Mouse (Mus musculus): ENCODE measurements around the gene Pomgnt2. TPM values are rescaled to one million over a fixed set of nuclear protein-coding genes. Genes with fewer than 3 reads are reported as not detected.

The Pomgnt2 gene
- polyA plus RNA-seq (2015; fragmentation: Nextera tagmentation; extraction: Ambion mirVana), result 16.5 TPM in 2 replicates

DNA sequence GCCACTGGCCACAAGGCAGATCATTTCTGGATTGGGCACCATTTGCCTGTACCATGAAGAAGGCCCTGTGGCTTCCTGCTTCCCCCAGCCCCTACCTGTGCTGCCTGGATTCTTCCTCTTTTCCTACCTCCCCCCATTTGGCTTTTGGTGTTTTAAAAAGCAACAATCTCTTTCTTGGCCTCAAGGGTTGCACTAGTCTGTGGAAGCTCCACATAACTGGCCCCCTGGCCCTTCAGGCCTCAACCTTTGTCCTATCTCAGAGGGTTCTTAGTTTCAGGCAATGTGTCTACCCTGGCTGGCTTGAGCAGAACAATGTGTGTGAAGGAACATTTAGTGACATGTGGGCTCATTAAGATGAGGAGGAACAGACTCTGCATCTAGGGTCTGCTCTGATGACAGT, at the start of gene Pomgnt2:
TSS of gene Pomgnt2 (minus strand) at position 101 of the 400 bp plus-strand sequence.
- Histone ChIP-seq H3K27ac (no peak within 1 kb of the TSS), H3K4me3 (replicated peaks) (peak within 1 kb of the TSS; percentile 90), H3K9ac (no peak within 1 kb of the TSS), H3K9me3 (no peaks in the 10 kb centered on the region), H3K4me2 (peak within 1 kb of the TSS; percentile 97; the same call in 1 of the 2 replicates), H3K27me3 (replicated peaks) (no peaks in the 10 kb centered on the region), H3K4me1 (peaks cover 5% of the 10 kb centered on the region; the same call in 1 of the 2 replicates), H3K36me3 (no peaks in the 10 kb centered on the region)
- no peak for ATAC-seq (ENCODE audit: insufficient read depth, low FRiP score, low read depth)

DNA sequence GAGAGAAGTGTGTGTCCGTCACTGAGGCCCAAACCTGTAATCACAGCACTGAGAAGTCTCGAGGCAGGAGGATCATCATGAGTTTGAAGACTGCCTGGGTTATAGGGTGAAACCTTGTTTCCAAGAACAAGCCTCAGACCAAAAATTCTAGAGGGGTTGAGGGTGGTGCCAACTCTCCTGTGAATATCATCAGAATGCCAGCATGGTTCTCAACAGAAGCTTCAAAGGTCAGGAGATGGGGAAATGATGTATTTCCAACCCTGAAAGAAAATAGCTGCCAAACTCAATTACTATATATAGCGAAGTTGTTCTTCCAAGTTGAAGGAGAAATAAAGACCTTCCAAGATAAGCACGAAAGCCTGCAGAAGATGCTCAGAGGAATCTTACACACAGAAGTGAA, 42.9 kb upstream of the Pomgnt2 start:
- 75% methylated on average over 4 of the region's 4 CpGs for WGBS
- Histone ChIP-seq H3K9me3 (no peaks in the 10 kb centered on the region), H3K27ac (no peak overlapping the region), H3K4me3 (replicated peaks) (no peak overlapping the region), H3K9ac (no peak overlapping the region), H3K36me3 (no peaks in the 10 kb centered on the region), H3K27me3 (replicated peaks) (no peaks in the 10 kb centered on the region), H3K4me1 (no peaks in the 10 kb centered on the region), H3K4me2 (no peak overlapping the region)
- no peak for ATAC-seq (ENCODE audit: insufficient read depth, low FRiP score, low read depth)

DNA sequence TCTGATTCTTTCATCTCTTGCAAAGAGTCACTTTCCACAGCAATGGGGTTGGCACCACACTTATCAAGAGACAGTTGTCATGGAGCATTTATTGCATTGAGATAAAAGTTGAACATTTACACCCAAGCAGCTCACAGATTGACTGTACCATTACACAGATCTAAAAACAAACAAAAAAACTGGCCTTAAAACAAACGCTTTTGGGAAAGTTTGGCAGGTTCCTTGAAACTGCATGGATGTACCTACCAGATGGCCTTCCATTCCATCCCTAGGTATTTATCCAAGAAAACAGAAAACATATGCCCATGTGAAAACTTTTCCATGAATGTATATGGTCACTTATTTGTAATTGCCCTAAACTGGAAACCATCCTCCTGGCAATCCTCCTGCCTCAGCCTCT, 41.7 kb upstream of the Pomgnt2 start:
- Histone ChIP-seq H3K9me3 (no peaks in the 10 kb centered on the region), H3K9ac (no peak overlapping the region), H3K4me3 (replicated peaks) (no peak overlapping the region), H3K4me1 (no peaks in the 10 kb centered on the region), H3K36me3 (no peaks in the 10 kb centered on the region), H3K27me3 (replicated peaks) (no peaks in the 10 kb centered on the region), H3K4me2 (no peak overlapping the region), H3K27ac (no peak overlapping the region)
- ATAC-seq (ENCODE audit: insufficient read depth, low FRiP score, low read depth), result no peak
- 70% methylated on average over 1 of the region's 1 CpGs for WGBS

DNA sequence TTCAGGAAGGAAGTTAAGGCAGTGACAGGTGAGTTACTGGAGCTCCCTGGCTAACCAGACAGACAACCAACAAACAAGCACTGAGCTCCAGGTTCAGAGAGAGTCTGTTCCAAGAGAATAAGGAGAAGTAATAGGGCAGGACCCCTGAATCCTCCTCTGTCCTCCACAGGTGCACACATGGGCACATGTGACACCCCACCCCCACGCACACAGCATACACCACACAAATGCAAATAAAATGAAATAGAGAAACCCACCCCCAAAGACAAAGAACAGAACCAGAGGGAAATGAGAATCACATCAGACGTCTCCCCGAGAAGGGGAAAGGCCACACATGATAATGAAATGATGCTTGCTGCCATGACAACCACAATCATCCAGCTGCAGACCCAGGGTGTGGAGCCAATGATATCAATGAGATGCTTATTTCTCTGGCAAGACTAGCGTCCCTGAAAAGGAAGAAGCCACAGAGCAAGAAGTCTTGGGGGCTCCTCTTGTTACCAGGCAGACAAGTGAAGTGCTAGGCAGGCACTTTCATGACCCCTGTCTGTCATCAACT, 39.7 kb upstream of the Pomgnt2 start:
- H3K27ac ChIP-seq, result no peak overlapping the region
- no peak for ATAC-seq (ENCODE audit: insufficient read depth, low FRiP score, low read depth)
- H3K9me3 ChIP-seq, result no peaks in the 10 kb centered on the region
- H3K4me3 ChIP-seq (replicated peaks), result no peak overlapping the region
- H3K27me3 ChIP-seq (replicated peaks), result no peaks in the 10 kb centered on the region
- H3K36me3 ChIP-seq, result no peaks in the 10 kb centered on the region
- 55% methylated on average over 4 of the region's 4 CpGs for WGBS
- H3K4me2 ChIP-seq, result no peak overlapping the region
- H3K9ac ChIP-seq, result no peak overlapping the region
- no peaks in the 10 kb centered on the region for H3K4me1 ChIP-seq

DNA sequence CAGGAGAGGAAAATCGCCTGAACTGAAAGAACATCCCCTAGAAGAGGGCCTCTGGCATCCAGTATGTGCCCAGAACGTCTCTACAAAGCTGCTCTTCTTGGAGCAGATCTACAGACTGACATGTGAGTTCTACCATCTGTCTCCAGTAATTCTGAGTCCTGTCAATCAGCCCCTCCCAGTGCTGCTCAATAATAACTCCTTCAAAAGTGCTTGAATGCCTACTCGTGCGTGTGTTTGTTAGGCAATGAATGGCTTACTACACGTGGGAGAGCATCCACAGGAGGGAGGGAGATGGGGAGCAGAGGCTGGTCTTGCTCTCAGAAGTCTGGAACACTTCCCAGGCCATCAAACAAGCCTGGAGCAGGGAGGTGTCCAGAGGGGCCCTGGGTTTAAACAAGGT, 38.9 kb upstream of the Pomgnt2 start:
- Histone ChIP-seq H3K4me1 (no peaks in the 10 kb centered on the region), H3K9me3 (no peaks in the 10 kb centered on the region), H3K27ac (no peak overlapping the region), H3K4me2 (no peak overlapping the region), H3K36me3 (no peaks in the 10 kb centered on the region), H3K9ac (no peak overlapping the region), H3K27me3 (replicated peaks) (no peaks in the 10 kb centered on the region), H3K4me3 (replicated peaks) (no peak overlapping the region)
- 24% methylated on average over 5 of the region's 5 CpGs for WGBS
- no peak for ATAC-seq (ENCODE audit: insufficient read depth, low FRiP score, low read depth)

DNA sequence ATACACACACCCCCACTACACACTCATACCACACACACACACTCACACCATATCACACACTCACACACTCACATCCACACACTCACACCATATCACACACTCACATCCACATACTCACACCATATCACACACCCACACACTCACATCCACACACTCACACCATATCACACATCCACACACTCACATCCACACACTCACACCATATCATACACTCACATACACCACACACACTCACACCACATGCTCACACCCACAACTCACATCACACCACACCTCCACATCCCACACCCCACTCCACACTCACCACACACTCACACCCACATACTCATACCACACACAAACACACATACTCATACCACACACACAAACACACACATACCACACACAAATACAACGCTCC, 38.0 kb upstream of the Pomgnt2 start:
- H3K4me2 ChIP-seq, result no peak overlapping the region
- no peak for ATAC-seq (ENCODE audit: insufficient read depth, low FRiP score, low read depth)
- 87% methylated on average over 1 of the region's 1 CpGs for WGBS

DNA sequence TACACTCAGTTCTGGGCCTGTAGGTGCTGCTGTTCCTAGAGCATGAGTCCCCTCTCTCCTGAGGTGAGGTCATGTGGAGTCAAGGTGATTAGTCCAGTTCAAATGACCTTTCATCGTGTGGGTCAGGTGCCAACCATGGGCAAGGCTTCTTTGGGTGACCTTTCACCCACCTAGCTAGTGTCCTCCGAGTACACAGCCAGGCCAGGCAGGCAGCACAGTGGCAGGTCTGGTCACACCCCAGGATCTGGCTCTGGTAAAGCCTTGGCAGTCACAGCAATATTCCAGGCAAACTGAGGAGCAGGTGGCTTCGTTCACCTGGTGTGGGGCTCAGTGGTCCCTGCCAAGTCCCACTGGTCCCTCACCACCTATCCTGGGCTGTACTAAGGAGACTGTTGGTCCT, 35.2 kb upstream of the Pomgnt2 start:
- no peaks in the 10 kb centered on the region for H3K36me3 ChIP-seq
- WGBS, result 70% methylated on average over 3 of the region's 3 CpGs

More for the DNA sequence above, 38.0 kb upstream of the Pomgnt2 start:
- H3K27ac ChIP-seq, result no peak overlapping the region
- no peaks in the 10 kb centered on the region for H3K4me1 ChIP-seq
- no peak overlapping the region for H3K9ac ChIP-seq
- no peak overlapping the region for H3K4me3 ChIP-seq (replicated peaks)
- H3K36me3 ChIP-seq, result no peaks in the 10 kb centered on the region
- no peaks in the 10 kb centered on the region for H3K27me3 ChIP-seq (replicated peaks)
- H3K9me3 ChIP-seq, result no peaks in the 10 kb centered on the region

DNA sequence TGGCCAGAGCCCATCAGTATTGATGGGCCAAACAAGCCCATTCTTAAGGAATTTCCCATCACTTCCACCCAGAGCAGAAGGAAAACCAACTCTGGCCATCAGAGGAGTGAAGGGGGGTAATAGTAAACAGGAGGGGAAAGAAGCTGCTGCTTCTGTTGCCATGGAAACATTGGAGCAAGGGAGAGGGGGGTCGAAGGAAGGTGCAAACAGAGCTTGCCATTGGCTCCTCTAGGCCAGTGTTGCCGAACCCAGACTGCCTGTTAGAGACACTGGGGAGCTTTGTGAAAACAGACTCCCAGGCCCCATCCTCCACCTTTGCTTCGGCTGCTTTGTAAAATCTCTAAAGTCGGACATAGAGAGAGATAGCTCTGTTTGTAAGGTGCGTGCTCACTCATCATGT, 33.8 kb upstream of the Pomgnt2 start:
- ATAC-seq (ENCODE audit: insufficient read depth, low FRiP score, low read depth), result no peak
- 56% methylated on average over 5 of the region's 5 CpGs for WGBS

More for the DNA sequence above, 35.2 kb upstream of the Pomgnt2 start:
- Histone ChIP-seq H3K9ac (no peak overlapping the region), H3K9me3 (no peaks in the 10 kb centered on the region), H3K27ac (no peak overlapping the region), H3K27me3 (replicated peaks) (no peaks in the 10 kb centered on the region), H3K4me1 (no peaks in the 10 kb centered on the region), H3K4me2 (no peak overlapping the region), H3K4me3 (replicated peaks) (no peak overlapping the region)
- no peak for ATAC-seq (ENCODE audit: insufficient read depth, low FRiP score, low read depth)

DNA sequence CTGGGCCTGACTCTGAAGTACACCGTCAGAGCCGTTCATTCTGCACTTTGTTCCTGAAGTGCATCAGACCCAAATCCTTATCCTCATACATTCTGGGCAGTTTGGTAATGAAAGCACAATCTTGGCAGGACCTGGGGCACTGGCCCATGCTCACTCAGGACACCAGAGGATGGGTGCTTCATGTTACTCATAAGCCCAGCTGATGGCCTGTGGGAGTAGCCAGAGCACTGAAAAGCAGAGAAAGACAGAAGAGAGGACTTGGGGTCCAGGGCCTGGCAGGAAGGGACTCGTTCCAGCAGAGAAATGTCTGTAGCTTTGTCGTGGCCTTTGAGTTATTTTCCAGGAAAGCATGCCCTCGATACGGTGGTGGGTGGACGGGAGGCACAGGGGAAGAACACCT, 32.9 kb upstream of the Pomgnt2 start:
- Histone ChIP-seq H3K27me3 (replicated peaks) (no peaks in the 10 kb centered on the region), H3K9me3 (no peaks in the 10 kb centered on the region), H3K9ac (no peak overlapping the region), H3K4me1 (peaks cover 8% of the 10 kb centered on the region), H3K36me3 (no peaks in the 10 kb centered on the region), H3K4me2 (no peak overlapping the region), H3K27ac (no peak overlapping the region), H3K4me3 (replicated peaks) (no peak overlapping the region)
- WGBS, result 84% methylated on average over 7 of the region's 7 CpGs
- ATAC-seq (ENCODE audit: insufficient read depth, low FRiP score, low read depth), result no peak

More for the DNA sequence above, 33.8 kb upstream of the Pomgnt2 start:
- Histone ChIP-seq H3K9me3 (no peaks in the 10 kb centered on the region), H3K27me3 (replicated peaks) (no peaks in the 10 kb centered on the region), H3K9ac (no peak overlapping the region), H3K4me2 (no peak overlapping the region), H3K36me3 (no peaks in the 10 kb centered on the region), H3K4me3 (replicated peaks) (no peak overlapping the region), H3K4me1 (peaks cover 8% of the 10 kb centered on the region), H3K27ac (no peak overlapping the region)

DNA sequence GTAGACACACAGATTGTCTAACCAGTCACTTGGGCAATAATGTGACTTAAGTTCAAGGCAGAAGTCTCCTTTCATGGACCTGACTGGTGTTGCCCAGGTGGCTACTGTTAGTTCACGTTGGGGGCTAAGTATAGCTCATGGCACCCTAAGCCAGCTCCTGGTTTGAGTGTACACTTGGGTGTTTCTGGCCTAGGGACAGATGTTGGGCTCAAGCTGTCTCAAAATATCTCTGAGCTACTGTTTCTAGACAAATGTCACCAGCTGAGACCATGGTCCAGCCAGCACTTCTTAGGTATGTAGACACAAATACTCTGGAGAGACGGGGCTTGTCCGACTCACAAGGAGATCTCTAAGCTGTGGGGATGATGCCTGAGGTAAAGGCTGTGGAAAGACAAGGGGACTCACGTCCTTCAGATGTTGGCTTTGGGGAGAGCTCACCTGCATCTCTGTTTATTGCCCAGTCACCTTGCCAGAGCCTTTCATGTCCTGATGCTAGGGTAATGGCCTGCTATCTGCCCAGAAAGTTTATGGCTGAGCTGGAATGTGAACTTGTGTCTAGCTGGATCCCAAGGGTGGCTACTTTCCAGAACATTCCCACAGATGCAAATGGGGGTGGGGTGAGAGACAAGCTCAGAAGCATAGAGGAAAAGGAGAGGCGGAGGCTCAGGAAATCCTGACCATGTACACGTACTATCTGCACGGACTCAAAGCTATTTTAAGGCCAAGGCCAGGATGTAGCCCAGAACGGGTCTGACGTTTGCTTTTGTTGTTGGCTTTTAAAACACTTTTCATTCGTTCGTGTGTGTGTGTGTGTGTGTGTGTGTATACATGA, 31.2 kb upstream of the Pomgnt2 start:
- no peak for ATAC-seq (ENCODE audit: insufficient read depth, low FRiP score, low read depth)
- 56% methylated on average over 11 of the region's 11 CpGs for WGBS
- peaks cover 18% of the 10 kb centered on the region for H3K4me1 ChIP-seq
- no peak overlapping the region for H3K4me2 ChIP-seq
- no peak overlapping the region for H3K9ac ChIP-seq
- H3K27me3 ChIP-seq (replicated peaks), result no peaks in the 10 kb centered on the region
- H3K4me3 ChIP-seq (replicated peaks), result no peak overlapping the region
- no peaks in the 10 kb centered on the region for H3K9me3 ChIP-seq
- H3K36me3 ChIP-seq, result no peaks in the 10 kb centered on the region
- peak overlapping the region; percentile 41 for H3K27ac ChIP-seq

DNA sequence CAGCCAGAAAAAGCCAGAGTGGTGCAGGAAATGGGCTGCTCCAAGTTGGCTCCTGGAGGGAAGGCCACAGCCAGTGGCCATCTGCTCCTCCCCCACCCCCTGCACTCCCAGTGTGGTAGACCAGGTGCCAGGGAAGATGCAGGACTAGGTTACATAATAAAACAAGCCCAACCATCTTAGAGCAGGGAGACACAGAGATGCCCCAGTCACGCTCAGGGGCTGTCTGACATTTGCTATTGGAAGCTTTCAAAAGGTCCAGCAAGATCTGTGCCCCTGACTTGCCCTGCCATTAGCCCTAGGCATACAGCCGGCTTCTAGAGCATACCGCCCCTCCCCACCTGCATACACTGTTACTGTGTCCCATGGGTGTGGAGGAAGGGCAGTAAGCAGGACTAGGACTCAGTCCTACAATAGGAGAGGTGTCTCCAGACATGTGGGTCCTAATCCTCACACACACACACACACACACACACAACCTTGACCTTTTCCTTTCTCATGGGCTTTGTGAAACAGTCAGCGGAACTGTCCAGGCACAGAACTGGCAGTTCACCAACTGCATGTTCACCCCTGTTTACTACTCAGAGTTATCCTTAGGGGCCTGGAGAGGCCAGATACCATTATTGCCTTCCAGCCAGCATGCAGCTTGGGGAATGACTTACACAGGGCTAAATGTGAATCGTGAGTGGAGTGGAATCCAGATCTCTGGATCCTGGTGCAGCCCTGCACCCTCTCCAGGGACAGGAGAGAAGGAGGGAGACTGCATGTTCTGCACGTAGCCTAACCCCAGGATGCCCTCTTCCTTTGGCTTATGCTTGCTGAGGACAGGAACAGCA, 30.4 kb upstream of the Pomgnt2 start:
- Histone ChIP-seq H3K27ac (peak overlapping the region; percentile 70), H3K27me3 (replicated peaks) (no peaks in the 10 kb centered on the region), H3K4me2 (no peak overlapping the region), H3K9ac (no peak overlapping the region), H3K4me1 (peaks cover 18% of the 10 kb centered on the region), H3K4me3 (replicated peaks) (no peak overlapping the region), H3K9me3 (no peaks in the 10 kb centered on the region), H3K36me3 (no peaks in the 10 kb centered on the region)
- no peak; the same call in 1 of the 2 replicates for ATAC-seq (ENCODE audit: insufficient read depth, low FRiP score, low read depth)
- 63% methylated on average over 6 of the region's 6 CpGs for WGBS
